Mouse (Mus musculus) retina, postnatal 7 days (tissue): ENCODE data around the gene Stk35.
"Not testable (repeated sequence)": the region's sequence is repeated elsewhere in the genome, so short reads cannot be mapped to it uniquely, and the experiment has no call there.

Experiments
- DNase-seq: peaks from one replicate; pipeline ENCODE4 v3.0.0-alpha.2; 2012; ENCODE audit warnings: low read depth, low spot score

Stk35 gene

DNA sequence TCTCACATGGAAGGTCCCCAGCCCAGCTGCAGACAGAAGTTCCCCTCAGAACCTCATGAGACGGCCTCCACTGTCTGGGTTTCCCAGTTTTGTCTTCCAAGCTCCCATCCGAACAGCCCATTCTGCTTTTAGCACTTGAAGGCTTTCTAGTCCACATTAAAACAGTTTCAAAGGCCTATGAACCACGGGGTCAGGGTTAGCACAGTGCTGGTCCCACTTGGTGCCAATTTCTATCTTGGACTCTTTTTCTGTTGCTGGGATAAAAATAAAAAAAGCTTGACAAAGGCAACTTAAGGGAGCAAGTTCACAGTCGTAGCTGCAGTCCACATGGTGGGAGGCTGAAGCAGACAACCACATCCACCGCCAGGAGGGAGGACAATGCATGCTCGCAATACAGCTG is 34.6 kb downstream of the Stk35 start:
- DNase-seq: no peak

DNA sequence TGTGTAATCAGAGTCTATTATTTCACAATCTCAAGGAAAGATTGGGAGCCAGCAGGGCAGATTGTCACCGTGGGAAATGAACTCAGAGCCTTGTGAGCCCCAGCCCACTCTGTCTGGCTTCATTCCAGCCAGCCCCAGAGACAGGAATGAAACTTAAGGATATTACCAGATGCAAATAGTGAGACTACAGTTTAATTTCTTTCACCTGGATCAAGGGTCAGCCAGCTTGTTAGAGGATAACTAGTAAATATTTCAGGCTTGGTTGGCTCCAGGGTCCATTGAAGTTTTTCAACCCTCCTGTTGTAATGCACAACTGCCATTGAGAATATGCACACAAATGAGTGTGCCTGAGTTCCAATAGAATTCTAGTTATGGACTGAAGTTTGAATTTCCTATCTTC is 36.6 kb downstream of the Stk35 start:
- DNase-seq: no peak

DNA sequence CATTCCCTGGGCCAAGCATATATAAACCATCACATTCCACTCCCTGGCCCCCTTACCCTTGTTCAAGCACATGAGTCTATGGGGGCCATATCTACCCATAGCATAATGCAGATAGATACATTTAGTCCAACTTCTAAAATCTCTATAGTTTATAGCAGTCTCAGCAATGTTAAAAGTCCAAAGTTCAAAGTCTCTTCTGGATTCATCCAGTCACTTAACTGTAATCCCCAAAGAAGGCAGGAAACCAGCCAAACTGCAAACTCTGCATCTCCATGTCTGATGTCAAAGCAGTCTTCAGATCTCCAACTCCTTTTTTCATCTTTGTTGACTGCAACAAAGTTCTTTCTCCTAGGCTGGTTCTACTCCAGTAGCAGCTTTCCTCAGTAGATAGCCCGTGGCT is 38.0 kb downstream of the Stk35 start:
- no peak for DNase-seq

GRCm38 (mm10) chr2:129845826-129846225 is 45.5 kb downstream of the Stk35 start:
- no peak for DNase-seq

GRCm38 (mm10) chr2:129846501-129846900 is 46.2 kb downstream of the Stk35 start:
- DNase-seq: no peak

DNA sequence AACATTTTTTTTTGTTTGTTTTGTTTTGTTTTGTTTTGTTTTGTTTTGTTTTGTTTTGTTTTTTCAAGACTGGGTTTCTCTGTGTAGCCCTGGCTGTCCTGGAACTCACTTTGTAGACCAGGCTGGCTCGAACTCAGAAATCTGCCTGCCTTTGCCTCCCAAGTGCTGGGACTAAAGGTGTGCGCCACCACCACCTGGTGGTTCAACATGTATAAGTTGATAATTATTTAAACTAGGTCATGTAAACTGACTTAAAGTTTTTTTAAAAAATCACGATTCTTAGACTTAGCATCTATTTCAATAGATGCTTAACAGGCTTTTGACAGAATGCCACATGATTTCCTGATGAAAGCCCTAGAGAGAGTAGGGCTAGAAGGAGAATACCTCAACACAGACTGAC is 48.8 kb downstream of the Stk35 start:
- not testable (repeated sequence) for DNase-seq

DNA sequence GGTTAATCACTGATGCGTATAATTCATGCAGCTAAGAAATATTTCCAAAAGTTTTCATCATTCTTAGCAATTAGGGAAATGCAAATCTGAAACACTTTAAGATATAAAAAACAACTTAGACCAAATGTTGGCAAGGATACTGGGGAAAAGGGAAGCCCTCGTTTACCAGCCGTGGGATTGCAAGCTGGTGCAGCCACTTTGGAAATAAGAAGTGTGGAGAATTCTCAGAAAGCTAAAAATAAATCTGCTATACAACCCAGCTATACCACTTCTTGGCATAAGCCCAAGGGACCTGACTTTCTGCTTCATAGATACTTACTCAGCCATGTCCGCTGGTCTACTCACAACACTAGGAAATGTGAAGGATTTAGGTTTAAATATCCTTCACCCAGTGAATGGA is 51.2 kb downstream of the Stk35 start:
- no peak for DNase-seq

DNA sequence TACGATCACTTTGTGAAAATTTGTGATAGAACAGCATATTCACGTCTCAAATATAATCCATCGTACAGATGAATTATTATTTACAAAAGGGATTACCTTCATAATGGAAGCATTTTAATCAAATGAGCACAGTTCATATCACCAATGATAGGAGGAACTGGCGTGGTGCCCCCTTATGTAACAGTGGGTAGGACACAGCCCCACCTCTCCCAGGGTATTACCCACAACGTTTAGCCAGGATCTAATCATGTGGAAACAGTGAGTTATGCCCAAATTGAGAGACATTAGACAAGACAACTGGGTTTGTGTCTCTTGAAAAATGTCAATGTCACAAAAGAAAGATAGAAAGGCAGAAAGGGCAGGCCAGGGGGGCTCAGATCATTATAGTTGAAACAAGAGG is 62.9 kb downstream of the Stk35 start:
- no peak for DNase-seq

GRCm38 (mm10) chr2:129864958-129865357 is 64.6 kb downstream of the Stk35 start:
- DNase-seq: no peak

- DNase-seq: no peak
Measured at GRCm38 (mm10) chr2:129869151-129869550, 68.8 kb downstream of the Stk35 start.

DNA sequence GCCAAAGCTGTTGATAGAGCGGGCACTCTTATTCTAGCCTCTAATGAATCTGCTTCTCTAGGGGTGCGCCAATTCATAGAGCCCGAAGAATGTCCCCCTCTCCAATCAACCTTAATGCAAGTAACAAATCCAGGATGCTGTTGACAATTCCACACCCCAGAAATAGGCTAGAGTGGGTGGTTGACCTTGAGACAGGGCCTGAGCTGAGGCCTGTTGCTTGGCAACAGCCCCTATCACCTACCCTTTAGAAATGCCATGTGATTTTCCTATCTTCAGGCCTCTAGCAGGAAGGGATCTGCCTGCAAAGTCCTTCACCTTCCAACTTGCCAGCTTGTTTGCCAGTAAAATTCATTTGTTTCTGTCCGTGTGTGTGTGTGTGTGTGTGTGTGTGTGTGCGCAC is 70.9 kb downstream of the Stk35 start:
- DNase-seq: no peak

DNA sequence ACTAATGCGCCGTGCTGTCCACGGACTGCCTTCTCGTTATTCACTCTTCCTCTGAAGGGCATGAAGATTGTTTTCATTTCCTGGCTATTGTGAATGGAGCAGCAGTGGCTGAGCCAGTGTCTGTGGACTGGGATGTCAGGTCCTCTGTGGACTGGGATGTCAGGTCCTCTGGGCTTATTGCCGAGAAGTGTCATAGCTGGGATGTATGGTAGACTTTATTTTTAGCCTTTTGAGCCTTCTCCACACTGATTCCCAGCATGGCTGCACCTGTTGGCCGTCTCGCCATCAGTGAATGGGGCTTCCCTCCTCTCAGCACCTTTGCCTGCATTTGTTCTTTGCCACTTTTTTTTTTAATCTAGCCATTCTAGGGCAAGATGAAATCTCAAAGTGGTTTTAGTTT is 71.8 kb downstream of the Stk35 start:
- no peak for DNase-seq

DNA sequence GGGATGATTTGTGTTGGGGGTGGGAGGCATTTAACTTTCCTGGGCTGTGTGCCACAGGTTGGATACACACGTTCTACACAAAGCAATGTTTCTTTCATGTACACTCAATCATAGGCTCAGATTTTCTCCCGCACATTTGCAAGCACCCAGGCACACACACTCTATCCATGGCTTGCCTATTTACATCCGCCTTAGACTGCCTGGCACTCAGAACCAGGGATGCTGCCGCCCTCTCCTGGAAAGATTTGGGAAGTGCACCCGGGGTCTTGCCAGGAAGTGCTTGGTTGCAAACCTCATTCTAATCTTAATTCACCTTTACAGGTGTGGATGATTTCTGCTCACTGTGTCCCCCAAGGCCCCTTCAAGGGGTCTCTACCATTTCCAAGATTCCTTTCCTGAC is 73.2 kb downstream of the Stk35 start:
- peak; percentile 59 for DNase-seq

GRCm38 (mm10) chr2:129874084-129874483 is 73.8 kb downstream of the Stk35 start:
- no peak for DNase-seq

GRCm38 (mm10) chr2:129874509-129875095 is 74.3 kb downstream of the Stk35 start:
- DNase-seq: no peak

DNA sequence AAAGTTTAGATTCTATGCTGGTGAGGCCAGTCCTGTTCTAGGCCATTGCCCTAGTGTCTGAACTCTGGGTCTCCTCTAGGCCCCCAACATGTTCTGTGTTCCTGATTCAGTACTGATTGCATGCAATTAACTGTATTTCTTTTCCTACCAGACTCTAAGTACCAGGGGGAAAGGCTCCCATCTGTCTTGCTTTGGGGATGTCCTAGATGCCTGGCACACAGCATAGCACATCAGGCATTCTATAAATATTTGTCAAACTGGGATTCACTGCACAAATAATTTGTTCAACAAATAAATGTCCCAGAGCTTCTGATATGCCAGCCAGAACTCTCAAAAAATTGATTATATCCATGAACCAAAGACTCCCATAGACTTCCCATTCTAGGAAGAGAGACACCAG is 76.6 kb downstream of the Stk35 start:
- DNase-seq: no peak

DNA sequence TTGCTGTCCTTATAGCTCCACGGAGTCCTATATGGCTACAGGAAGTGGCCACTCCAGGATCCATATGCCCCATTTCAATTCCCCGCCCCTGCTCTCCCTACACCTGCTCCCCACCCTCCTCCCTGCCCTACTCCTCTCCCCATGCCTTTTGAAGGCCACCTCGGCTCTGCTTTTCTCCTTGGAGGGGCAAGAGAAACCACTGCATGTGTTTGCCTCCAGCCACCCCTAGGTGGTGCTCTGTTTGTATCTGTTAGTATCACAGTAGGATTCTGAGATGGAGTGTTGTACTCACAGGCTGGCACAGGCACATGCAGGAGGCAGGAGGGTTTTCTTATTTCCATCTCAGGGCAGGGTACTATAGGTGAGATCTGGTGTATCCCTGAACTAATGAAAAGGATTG is 79.5 kb downstream of the Stk35 start:
- DNase-seq: no peak

GRCm38 (mm10) chr2:129880226-129880625 is 79.9 kb downstream of the Stk35 start:
- DNase-seq: no peak

DNA sequence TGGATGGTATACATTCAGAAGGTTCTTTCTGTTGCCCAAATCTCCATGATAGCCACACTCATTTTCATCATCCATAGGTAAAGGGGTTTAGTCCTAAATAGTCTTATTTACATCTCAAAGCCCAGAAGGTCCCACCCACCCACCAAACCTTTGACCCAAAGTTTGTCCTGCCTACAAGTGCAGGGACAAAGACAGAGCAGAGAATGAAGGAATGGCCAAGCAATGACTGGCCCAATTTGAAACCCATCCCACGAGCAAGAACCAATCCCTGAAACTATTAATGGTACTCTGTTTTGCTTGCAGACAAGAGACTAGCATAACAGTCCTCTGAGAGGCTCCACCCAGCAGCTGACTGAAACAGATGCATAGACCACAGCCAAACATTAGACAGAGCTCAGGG is 81.6 kb downstream of the Stk35 start:
- DNase-seq: no peak
